Mouse (Mus musculus) granulocyte monocyte progenitor cell, adult 5-6 weeks (primary cell): ENCODE results near the gene Csf2rb2. TPM values are rescaled to one million over a fixed set of nuclear protein-coding genes. Genes with fewer than 3 reads are reported as not detected.
"Not testable (repeated sequence)": the region's sequence is repeated elsewhere in the genome, so short reads cannot be mapped to it uniquely, and the experiment has no call there.

Source experiments
- ATAC-seq: replicated peaks from 2 replicates; pipeline ENCODE4 v1.8.0; 2016; ENCODE audit warnings: mild to moderate bottlenecking, moderate TSS enrichment, inconsistent platforms; ENCODE audit not compliant: poor library complexity, severe bottlenecking
- total RNA-seq, 2 experiments: library from RNA; stranded (forward) in 1 of 2; stranded (reverse) in 1 of 2; fragments of 200-712, 200-1000 nt in 1 of 2; fragments of >200 nt in 1 of 2; fragmentation: Nextera tagmentation in 1 of 2; gene quantifications; 2 replicates each; pipeline ENCODE4 v1.2.3; 2014 to 2017

Gene Csf2rb2
- total RNA-seq, 2 experiments from 2014 or later, result 1.6 to 10.7 TPM

DNA sequence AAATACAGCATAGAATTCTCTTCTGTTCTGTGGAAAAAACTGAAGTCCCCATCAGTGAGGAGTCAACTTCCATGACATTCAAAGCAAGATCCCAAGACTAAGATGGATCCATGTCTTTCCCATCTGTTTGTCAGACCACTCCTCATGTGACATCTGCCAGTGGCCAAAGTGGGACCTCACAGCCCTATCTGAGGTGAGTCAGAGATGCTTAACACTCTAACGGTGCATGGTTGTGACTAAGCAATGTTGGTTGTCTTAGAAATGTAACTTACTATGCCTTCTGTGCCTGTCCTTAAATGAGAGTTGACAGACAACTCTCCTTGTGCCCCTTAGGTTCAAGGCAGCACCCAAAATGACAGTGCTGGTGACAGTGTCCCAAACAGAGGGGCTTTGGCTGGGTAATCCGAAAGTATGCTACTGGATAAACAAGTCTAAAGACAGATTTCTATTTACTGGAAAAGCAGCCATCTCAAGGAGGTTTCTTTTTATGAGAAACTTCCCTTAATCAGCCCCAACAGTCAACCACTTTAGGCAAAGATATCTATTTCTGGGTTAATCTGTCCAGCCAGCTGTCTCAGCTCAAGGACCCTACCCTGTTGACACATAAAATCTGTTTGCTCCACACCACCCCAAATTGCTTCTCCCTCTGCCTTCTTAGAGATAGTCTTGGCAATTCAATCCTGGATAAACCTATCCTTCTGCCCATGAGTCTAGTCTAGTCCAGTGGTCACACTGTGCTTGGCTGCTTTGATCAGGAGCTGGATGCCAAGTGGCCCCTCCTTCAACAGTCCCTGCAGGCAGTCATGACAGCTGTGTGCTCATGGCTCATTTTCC lies 13.0 kb upstream of the Csf2rb2 start:
- ATAC-seq, result not testable (repeated sequence)

DNA sequence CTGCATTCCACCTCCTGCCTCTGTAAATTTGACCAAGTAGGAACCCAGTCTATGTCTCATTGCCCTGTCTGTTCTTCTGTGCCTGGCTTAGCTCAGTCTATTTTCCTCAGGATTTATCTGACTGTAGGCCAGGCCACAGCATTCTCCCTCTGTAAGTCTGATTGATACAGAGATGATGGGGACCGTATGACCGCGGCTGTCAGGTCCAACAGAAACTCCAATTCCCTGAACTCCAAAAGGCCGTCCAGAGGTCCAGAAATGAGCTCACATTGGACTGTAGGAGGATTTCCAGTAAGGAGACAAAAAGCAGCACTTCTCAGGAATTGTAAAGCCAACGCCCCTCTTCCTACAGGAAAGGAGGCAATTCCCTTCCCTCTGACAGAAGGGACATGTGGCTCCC lies 8.1 kb upstream of the Csf2rb2 start:
- ATAC-seq, result not testable (repeated sequence)

GRCm38 (mm10) chr15:78312421-78313233 lies 7.1 kb upstream of the Csf2rb2 start:
- not testable (repeated sequence) for ATAC-seq

DNA sequence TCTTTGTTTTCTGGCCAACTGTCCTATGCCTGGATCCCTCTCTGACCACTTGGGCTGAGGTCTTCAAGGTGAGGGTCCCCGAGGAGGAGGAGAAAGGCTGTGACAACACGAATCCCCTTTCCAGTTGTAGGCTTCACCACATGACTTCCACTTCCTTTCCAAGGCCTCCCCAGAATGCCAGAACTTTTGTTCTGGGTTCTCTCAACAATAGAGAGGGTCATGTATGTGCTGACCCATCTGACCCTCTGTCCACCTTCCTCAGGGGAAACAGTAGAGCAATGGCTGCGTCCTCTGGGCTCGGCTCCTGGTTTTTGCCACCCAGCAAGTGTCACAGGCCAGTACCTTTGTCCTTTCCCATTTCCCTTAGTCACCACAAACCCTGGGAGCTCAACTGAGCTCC lies 5.5 kb upstream of the Csf2rb2 start:
- ATAC-seq, result no peak

- no peak for ATAC-seq
Measured at GRCm38 (mm10) chr15:78309865-78310264, 4.3 kb upstream of the Csf2rb2 start.

DNA sequence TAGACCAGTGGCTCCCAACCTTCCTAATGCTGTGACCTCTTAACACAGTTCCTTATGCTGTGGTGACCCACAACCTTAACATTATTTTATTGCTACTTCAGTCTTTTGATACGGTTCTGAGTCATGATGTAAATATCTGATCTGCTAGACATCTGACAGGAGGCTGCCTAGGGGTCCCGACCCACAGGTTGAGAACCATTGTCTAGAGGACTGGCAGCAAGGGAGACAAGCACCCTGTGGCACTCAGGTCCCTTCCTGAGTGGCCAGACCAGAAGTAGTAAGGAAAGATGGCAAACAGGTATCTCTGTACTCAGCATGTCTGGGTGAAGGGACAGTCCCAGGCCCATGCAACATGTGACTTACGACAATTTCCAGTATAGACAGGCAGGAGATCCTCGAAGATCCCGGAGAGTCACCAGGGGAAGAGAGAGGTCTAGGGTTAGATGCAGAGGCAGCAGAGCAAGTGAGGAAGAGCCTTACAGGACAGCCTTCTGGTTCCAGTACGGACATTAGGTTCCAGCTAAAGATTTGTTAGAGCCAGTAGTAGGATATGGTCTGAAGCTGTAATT lies 1.8 kb downstream of the Csf2rb2 start:
- ATAC-seq, result no peak

GRCm38 (mm10) chr15:78302718-78303117 lies 2.8 kb downstream of the Csf2rb2 start:
- no peak for ATAC-seq

- ATAC-seq, result no peak
Measured at GRCm38 (mm10) chr15:78300773-78301172, 4.7 kb downstream of the Csf2rb2 start.

DNA sequence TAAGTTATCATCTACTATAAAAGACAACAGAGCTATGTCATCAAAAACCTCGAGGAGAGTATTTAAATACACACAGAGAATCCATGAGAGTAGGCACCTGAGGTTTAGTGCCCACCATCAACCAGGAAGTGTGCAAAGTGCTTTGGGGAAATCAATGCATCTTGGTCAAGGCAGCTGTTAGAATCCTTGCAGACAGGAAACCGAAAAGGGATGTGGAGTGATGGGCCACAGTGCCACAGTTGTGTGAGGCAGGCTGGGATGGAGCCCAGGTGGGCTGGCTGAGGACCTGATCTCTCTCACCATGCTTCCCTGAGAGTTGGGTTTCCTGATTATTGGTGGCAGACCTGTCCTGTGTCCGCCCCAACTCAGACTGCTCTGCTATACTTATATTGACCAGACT lies 5.9 kb downstream of the Csf2rb2 start:
- ATAC-seq, result peak; percentile 74

DNA sequence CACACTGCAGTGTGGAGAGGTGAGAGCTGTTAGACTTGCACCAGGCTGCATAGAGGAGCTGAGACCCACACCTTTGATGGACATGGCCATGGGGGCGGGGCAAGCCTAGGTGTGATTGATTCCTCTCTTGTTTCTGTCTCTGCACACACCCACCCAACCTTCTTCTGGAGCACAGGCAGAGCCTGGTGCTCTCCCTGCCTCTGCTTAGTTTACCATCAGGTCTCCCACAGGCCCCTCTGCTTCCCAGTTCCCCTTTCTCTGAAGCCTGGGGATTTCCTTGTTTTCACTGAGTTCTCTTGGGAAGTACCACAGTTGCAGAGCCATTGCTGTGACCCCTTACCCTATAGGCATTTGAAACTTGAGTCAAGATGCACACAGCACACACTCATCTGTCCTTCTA lies 7.0 kb downstream of the Csf2rb2 start:
- ATAC-seq, result peak; percentile 52

- no peak for ATAC-seq
Measured at GRCm38 (mm10) chr15:78293716-78294115, 11.8 kb downstream of the Csf2rb2 start.

GRCm38 (mm10) chr15:78293228-78293627 lies 12.3 kb downstream of the Csf2rb2 start:
- not testable (repeated sequence) for ATAC-seq

DNA sequence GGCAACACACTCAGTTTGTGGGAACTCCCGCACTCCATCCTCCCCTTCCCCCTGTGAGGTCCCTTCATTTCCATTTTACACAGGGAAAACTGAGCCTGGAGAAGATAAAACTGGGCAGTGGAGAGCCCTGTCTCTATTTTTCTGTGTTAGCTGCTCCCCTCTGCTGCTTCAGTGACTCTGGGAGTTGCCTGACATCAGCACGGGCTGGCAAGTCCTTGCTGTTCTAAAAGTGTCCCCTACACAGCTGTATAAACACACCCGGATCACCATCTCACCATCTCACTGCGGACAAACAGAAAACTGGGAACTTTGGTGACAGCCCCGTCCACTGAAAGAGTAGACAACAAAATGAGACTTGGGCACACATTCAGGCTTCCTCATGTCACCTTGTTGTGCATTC lies 15.7 kb downstream of the Csf2rb2 start:
- not testable (repeated sequence) for ATAC-seq

DNA sequence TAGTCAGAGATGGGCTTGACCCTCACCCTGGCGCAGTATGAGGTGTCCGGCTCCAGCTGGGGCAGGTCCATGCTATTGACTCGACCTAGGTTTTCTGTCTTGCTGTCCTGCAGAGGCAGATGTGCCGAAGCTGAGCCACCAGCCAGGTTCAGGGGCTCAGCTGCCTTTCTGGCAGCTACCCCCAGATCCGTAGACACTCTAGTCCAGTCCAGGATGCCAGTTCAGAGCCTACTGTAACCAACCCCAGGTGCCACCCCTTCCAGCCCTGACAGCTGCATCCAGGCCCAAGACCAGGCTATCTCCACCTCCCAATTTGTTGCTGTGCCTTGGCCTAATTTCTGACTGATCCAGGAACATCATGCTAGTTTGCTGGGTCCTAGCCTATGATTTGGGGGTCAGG lies 17.6 kb downstream of the Csf2rb2 start:
- no peak for ATAC-seq

GRCm38 (mm10) chr15:78278308-78278707 lies 27.2 kb downstream of the Csf2rb2 start:
- peak; percentile 91 for ATAC-seq

DNA sequence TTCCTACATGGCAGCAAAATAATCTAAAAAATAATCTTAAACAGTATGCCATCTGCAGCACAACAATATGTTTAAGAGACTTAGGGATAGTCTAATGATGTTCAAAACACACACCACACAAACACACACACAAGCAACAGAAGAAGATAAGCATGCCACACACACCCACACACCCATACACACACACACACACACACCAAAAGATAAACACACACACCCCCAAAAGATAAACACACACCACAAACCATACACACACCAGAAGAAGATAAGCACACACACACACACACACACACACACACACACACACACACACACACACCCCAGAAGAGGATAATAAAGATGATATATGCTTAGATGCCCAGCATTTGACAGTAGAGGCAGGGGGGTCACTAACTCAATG lies 34.3 kb downstream of the Csf2rb2 start:
- ATAC-seq, result no peak

DNA sequence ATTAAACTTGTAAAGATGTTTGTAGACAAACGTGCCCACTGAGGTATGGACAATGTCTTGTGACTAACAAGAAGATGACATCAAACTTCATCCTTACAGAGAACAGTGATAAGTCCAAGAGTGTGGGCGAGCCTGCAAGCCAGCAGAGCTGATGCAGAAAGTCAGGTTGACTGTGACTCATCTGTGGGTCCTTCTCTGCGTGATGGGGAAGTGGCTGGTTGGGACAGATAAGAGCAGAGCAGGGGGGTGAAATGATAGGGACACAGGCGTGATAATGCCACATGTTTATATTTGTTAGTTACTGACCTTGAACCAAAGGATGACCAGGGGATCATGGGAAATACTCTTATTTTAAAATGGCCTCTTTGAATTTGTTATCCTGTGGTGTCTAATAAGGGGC lies 37.7 kb downstream of the Csf2rb2 start:
- peak; percentile 89 for ATAC-seq

DNA sequence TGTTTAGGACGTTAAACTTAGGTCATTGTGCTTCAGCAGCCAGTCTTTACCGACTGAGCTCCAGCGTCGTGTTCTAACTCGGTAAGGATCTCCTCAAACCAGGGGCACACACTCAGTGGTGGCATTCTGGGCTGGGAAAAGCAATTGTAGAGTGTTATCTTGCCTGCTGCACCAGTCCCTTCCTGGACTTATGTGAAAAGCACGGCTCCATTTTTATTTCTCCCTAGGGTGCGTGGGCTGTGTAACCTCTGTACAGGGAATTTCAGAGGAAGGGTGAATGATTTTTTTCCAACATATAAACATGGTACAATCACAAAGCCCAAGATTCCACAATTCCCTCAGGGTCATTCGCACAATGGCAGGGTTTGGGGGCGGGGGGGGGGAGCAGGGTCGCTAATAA lies 38.1 kb downstream of the Csf2rb2 start:
- no peak for ATAC-seq

GRCm38 (mm10) chr15:78263286-78263685 lies 42.2 kb downstream of the Csf2rb2 start:
- no peak for ATAC-seq

DNA sequence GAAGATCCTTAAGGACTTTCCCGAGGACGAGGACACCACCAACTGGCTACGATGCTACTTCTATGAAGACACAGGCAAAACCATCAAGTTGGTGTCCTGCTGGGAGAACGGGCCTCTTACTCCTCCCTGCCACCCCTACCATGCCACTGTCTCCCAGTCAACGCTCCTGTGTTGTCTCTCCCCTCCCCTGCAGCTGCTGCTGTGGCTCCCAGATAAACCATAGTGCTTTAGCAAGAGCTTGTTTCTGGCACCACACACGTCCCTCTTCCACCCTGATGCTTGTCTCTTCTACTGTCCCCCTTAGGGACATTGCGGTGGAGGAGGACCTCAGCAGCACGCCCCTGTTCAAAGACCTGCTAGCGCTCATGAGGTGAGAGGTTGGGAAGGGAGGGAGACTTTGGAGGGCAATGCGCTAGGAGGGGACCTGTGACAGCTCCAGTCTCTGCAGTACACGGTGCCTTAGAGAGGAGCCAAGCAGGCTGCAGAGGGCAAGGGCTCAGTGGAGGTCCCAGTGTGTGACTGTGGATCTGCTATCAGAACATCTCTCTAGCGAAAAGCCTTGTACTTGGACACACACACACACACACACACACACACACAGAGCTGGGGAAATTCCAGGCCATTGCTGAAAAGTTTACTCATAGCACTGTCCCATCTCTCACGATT lies 44.7 kb downstream of the Csf2rb2 start:
- no peak for ATAC-seq
